Mouse (Mus musculus) MEL (cell line): ENCODE measurements at regions not wholly inside any gene's neighbourhood (a gene's known extent, or its start where the extent isn't known, plus 50 kb on each side); places are given as distances from the start of the nearest gene placed in this dataset.

ENCODE experiments used
- DNase-seq: peaks from one replicate; pipeline ENCODE4 v3.0.0; 2011; ENCODE audit warnings: low read depth, low spot score
- H3K27ac ChIP-seq: 2 replicates; pipeline ENCODE4 v1.5.1; 2012; ENCODE audit warnings: low read depth, mild to moderate bottlenecking, control low read depth, low read length, moderate library complexity; ENCODE audit not compliant: control insufficient read depth
- H3K27me3 ChIP-seq, 2 experiments: fragments of 150-350 bp in 1 of 2; sonication (generic) in 1 of 2; 2 replicates each; pipeline ENCODE4 v1.6.1; 2012; ENCODE audit warnings: low read length in 2 of 2, mild to moderate bottlenecking in 2 of 2, improper control_type of control experiment in 1 of 2, moderate library complexity in 1 of 2; ENCODE audit not compliant: insufficient read depth in 2 of 2, control insufficient read depth in 1 of 2
- H3K36me3 ChIP-seq, 2 experiments: 2 replicates each; pipeline ENCODE4 v1.6.1; 2012 to 2014; ENCODE audit warnings: low read length in 2 of 2, improper control_type of control experiment in 1 of 2, inconsistent platforms in 1 of 2, mild to moderate bottlenecking in 1 of 2; ENCODE audit not compliant: insufficient read depth in 2 of 2, control insufficient read depth in 1 of 2
- H3K4me1 ChIP-seq, 2 experiments: fragments of 150-350 bp in 1 of 2; sonication (generic) in 1 of 2; 2 replicates each; pipeline ENCODE4 v1.6.1; 2012; ENCODE audit warnings: low read length in 2 of 2, improper control_type of control experiment in 1 of 2, mild to moderate bottlenecking in 1 of 2; ENCODE audit not compliant: insufficient read depth in 2 of 2, control insufficient read depth in 1 of 2
- H3K4me3 ChIP-seq, 2 experiments: fragments of 150-350 bp in 1 of 2; sonication (generic) in 1 of 2; 2 replicates each; pipeline ENCODE4 v1.5.1; 2012; ENCODE audit warnings: low read depth in 2 of 2, low read length in 2 of 2, mild to moderate bottlenecking in 2 of 2, moderate library complexity in 2 of 2, control low read depth in 1 of 2, improper control_type of control experiment in 1 of 2; ENCODE audit not compliant: control insufficient read depth in 1 of 2, insufficient read depth in 1 of 2
- H3K79me2 ChIP-seq: 2 replicates; pipeline ENCODE4 v1.6.1; 2012; ENCODE audit warnings: mild to moderate bottlenecking, low read length, moderate library complexity; ENCODE audit not compliant: control insufficient read depth, poor library complexity, insufficient read depth
- H3K9ac ChIP-seq: 2 replicates; pipeline ENCODE4 v1.6.1; 2012; ENCODE audit warnings: low read depth, mild to moderate bottlenecking, control low read depth, low read length, moderate library complexity; ENCODE audit not compliant: control insufficient read depth, poor library complexity, severe bottlenecking
- H3K9me3 ChIP-seq: fragments of 150-350 bp; sonication (generic); replicated peaks from 2 replicates; pipeline ENCODE4 v1.6.1; 2012; ENCODE audit warnings: mild to moderate bottlenecking, low read length, improper control_type of control experiment, moderate library complexity; ENCODE audit not compliant: insufficient read depth
- CTCF ChIP-seq, 3 experiments: IDR thresholded peaks in 2 of 3; conservative IDR thresholded peaks in 1 of 3; 2 replicates each; pipeline ENCODE4 v1.5.1; 2011 to 2012; ENCODE audit warnings: low read length in 3 of 3, low read depth in 2 of 3, mild to moderate bottlenecking in 2 of 3, improper control_type of control experiment in 1 of 3, inconsistent platforms in 1 of 3, mixed read lengths in 1 of 3, moderate library complexity in 1 of 3; ENCODE audit not compliant: control insufficient read depth in 1 of 3, insufficient read depth in 1 of 3, poor library complexity in 1 of 3, severe bottlenecking in 1 of 3
- E2F4 ChIP-seq: IDR thresholded peaks from 2 replicates; pipeline ENCODE4 v1.6.1; 2011; ENCODE audit warnings: low read depth, low read length, improper control_type of control experiment, borderline replicate concordance
- ELF1 ChIP-seq: IDR thresholded peaks from 2 replicates; pipeline ENCODE4 v1.6.1; 2014; ENCODE audit warnings: low read depth, mild to moderate bottlenecking, inconsistent platforms, low read length, improper control_type of control experiment, moderate library complexity
- ETS1 ChIP-seq: IDR thresholded peaks from 2 replicates; pipeline ENCODE4 v1.6.1; 2012; ENCODE audit warnings: low read depth, mild to moderate bottlenecking, inconsistent platforms, low read length, improper control_type of control experiment, moderate library complexity
- GATA1 ChIP-seq: IDR thresholded peaks from 2 replicates; pipeline ENCODE4 v1.6.1; 2011; ENCODE audit warnings: low read depth, low read length, improper control_type of control experiment
- HCFC1 ChIP-seq: IDR thresholded peaks from 2 replicates; pipeline ENCODE4 v1.6.1; 2012; ENCODE audit warnings: low read depth, mild to moderate bottlenecking, inconsistent platforms, low read length, improper control_type of control experiment, moderate library complexity
- KAT2A ChIP-seq: conservative IDR thresholded peaks from 2 replicates; pipeline ENCODE4 v1.6.1; 2012; ENCODE audit warnings: low read depth, low read length, improper control_type of control experiment, inconsistent platforms
- MAFK ChIP-seq: IDR thresholded peaks from 2 replicates; pipeline ENCODE4 v1.6.1; 2011; ENCODE audit warnings: low read depth, mild to moderate bottlenecking, low read length, improper control_type of control experiment, borderline replicate concordance
- MAX ChIP-seq: IDR thresholded peaks from 2 replicates; pipeline ENCODE4 v1.6.1; 2011; ENCODE audit warnings: low read length, improper control_type of control experiment
- MAZ ChIP-seq: IDR thresholded peaks from 2 replicates; pipeline ENCODE4 v1.6.1; 2012; ENCODE audit warnings: low read depth, mild to moderate bottlenecking, inconsistent platforms, low read length, improper control_type of control experiment
- MYC ChIP-seq: IDR thresholded peaks from 2 replicates; pipeline ENCODE4 v1.6.1; 2011; ENCODE audit warnings: low read depth, mild to moderate bottlenecking, low read length, improper control_type of control experiment, moderate library complexity
- NELFE ChIP-seq: IDR thresholded peaks from 2 replicates; pipeline ENCODE4 v1.6.1; 2011; ENCODE audit warnings: low read depth, low read length, improper control_type of control experiment
- POLR2A ChIP-seq, 2 experiments: IDR thresholded peaks; 2 replicates each; pipeline ENCODE4 v1.6.1; 2011 to 2012; ENCODE audit warnings: low read length in 2 of 2, mild to moderate bottlenecking in 2 of 2, control low read depth in 1 of 2, improper control_type of control experiment in 1 of 2, low read depth in 1 of 2, moderate library complexity in 1 of 2; ENCODE audit not compliant: control insufficient read depth in 1 of 2, insufficient read depth in 1 of 2, poor library complexity in 1 of 2
- POLR2AphosphoS2 ChIP-seq: IDR thresholded peaks from 2 replicates; pipeline ENCODE4 v1.6.1; 2011; ENCODE audit warnings: low read length, improper control_type of control experiment
- RAD21 ChIP-seq: IDR thresholded peaks from 2 replicates; pipeline ENCODE4 v1.6.1; 2011; ENCODE audit warnings: mild to moderate bottlenecking, low read depth, low read length, improper control_type of control experiment
- SIN3A ChIP-seq: IDR thresholded peaks from 2 replicates; pipeline ENCODE4 v1.6.1; 2012; ENCODE audit warnings: low read length, improper control_type of control experiment, inconsistent platforms
- SMC3 ChIP-seq: IDR thresholded peaks from 2 replicates; pipeline ENCODE4 v1.6.1; 2011; ENCODE audit warnings: low read depth, low read length, improper control_type of control experiment
- TAL1 ChIP-seq: IDR thresholded peaks from 2 replicates; pipeline ENCODE4 v1.6.1; 2012; ENCODE audit warnings: mild to moderate bottlenecking, inconsistent platforms, low read length, moderate library complexity, mixed read lengths
- TBP ChIP-seq: IDR thresholded peaks from 2 replicates; pipeline ENCODE4 v1.8.0; 2011; ENCODE audit warnings: low read depth, low read length, improper control_type of control experiment
- TCF12 ChIP-seq: IDR thresholded peaks from 2 replicates; pipeline ENCODE4 v1.6.1; 2014; ENCODE audit warnings: low read depth, mild to moderate bottlenecking, inconsistent platforms, low read length, improper control_type of control experiment, moderate library complexity
- ZC3H11A ChIP-seq: IDR thresholded peaks from 2 replicates; pipeline ENCODE4 v1.6.1; 2012; ENCODE audit warnings: low read depth, mild to moderate bottlenecking, inconsistent platforms, low read length, improper control_type of control experiment

DNA sequence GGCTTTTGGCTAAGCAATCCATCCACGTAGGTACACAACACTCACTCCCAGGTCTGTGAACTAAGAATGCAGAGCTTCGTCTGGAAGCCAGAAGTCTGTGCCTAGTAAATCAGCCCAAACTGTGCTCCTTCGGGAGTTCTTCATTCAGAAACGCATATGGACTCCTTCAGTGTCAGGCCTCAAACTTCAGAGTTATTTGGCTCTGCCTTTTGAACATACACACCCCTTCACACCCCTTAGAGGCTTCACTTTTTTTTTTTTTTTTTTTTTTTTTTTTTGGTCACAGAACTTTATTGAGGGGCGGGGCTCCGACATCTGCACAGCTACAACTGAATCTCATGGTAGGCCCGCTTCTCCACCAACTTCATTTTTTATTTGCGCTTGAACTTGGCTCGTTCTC is 120.1 kb upstream of the Gm37988 start:
- no peak overlapping the region for H3K27ac ChIP-seq
- H3K27me3 ChIP-seq = no peaks in the 10 kb centered on the region
- H3K4me3 ChIP-seq = no peak overlapping the region
- no peaks in the 10 kb centered on the region for H3K4me1 ChIP-seq
- H3K79me2 ChIP-seq = no peaks in the 10 kb centered on the region
- no peak overlapping the region for H3K9ac ChIP-seq
- H3K36me3 ChIP-seq = no peaks in the 10 kb centered on the region
- no peak for DNase-seq
- H3K9me3 ChIP-seq = no peaks in the 10 kb centered on the region
- TF ChIP-seq SMC3 (no peak), TBP (no peak), MAZ (no peak), ELF1 (no peak), GATA1 (no peak)

DNA sequence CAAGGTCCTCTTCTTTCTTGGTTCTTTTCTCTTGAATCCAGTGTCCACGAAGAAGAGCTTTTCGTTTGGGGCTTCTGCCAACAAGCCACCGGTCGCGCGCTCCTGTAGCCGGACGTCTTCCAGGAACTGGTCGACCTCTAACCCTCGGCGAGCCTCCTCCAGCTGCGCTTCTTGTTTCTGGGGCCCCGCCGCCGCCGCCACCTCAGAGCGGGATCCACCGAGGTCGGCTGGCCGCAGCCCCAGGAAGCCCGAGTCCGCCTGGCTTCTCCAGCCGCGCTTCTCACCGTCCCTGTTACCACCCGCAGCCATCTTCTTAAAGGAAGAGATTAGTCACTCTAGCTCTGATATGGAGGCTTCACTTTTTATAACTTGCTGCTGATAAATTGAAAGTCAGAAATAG is 118.6 kb upstream of the Gm37988 start:
- DNase-seq = no peak
- Histone ChIP-seq H3K4me1 (no peaks in the 10 kb centered on the region), H3K27me3 (no peaks in the 10 kb centered on the region), H3K36me3 (no peaks in the 10 kb centered on the region), H3K4me3 (no peak overlapping the region), H3K9ac (no peak overlapping the region), H3K9me3 (no peaks in the 10 kb centered on the region), H3K79me2 (no peaks in the 10 kb centered on the region), H3K27ac (no peak overlapping the region)
- no peak for TF ChIP-seq ETS1
- no peak for TF ChIP-seq MAX
- TF ChIP-seq E2F4 = no peak
- TF ChIP-seq POLR2AphosphoS2 = no peak
- no peak for TF ChIP-seq NELFE
- no peak for TF ChIP-seq SMC3
- no peak for TF ChIP-seq RAD21
- no peak for TF ChIP-seq ELF1
- no peak for TF ChIP-seq HCFC1
- TF ChIP-seq MAFK = no peak
- TF ChIP-seq TCF12 = no peak
- no peak for TF ChIP-seq KAT2A
- TF ChIP-seq SIN3A = no peak
- TF ChIP-seq ZC3H11A = no peak
- TF ChIP-seq MYC = no peak
- TF ChIP-seq MAZ = no peak
- no peak for TF ChIP-seq CTCF (IDR thresholded peaks at IDR 0.05 in 2 of 3, conservative IDR thresholded peaks at IDR 0.05 in 1 of 3; ENCODE audit: control insufficient read depth in 1 of 3, insufficient read depth in 1 of 3, low read depth in 2 of 3, low read length in 3 of 3, poor library complexity in 1 of 3, severe bottlenecking in 1 of 3)
- no peak for TF ChIP-seq TBP
- no peak for TF ChIP-seq TAL1
- TF ChIP-seq POLR2A (IDR thresholded peaks at IDR 0.05; ENCODE audit: control insufficient read depth in 1 of 2, insufficient read depth in 1 of 2, low read depth in 1 of 2, low read length in 2 of 2, poor library complexity in 1 of 2) = no peak
